In genomic region chr19:5388588-5389242, GRCm38 (mm10) we compare ENCODE assay signal across 8 mouse cellular contexts. TPM values are rescaled to one million over a fixed set of nuclear protein-coding genes. Genes with fewer than 3 reads are reported as not detected.
DNase-seq lines count a peak whose midpoint lies in the region; ATAC-seq and TF ChIP-seq lines count a peak whose summit lies in the region.

Gene Sart1, minus strand, starts transcription at chr19:5388703.

- H3K4me3 ChIP-seq in MEL (ENCODE audit: control insufficient read depth in 1 of 2, insufficient read depth in 1 of 2, low read depth in 2 of 2, low read length in 2 of 2) = peak within 1 kb of the TSS; percentile 70 to 92
- H3K4me3 ChIP-seq in cerebellum, adult 2 months (replicated peaks; ENCODE audit: insufficient read depth, low read depth, low read length) = peak within 1 kb of the TSS; percentile 98
- H3K4me3 ChIP-seq in forebrain, postnatal 0 days (ENCODE audit: low read depth, low read length) = peak within 1 kb of the TSS; percentile 99
- H3K4me3 ChIP-seq in lung, embryonic 15.5 days = peak within 1 kb of the TSS; percentile 100

- no peak for TF ChIP-seq CTCF in MEL (IDR thresholded peaks at IDR 0.05 in 2 of 3, conservative IDR thresholded peaks at IDR 0.05 in 1 of 3; ENCODE audit: control insufficient read depth in 1 of 3, insufficient read depth in 1 of 3, low read depth in 2 of 3, low read length in 3 of 3, poor library complexity in 1 of 3, severe bottlenecking in 1 of 3)
- no peak for TF ChIP-seq CTCF in cerebellum, adult 2 months (IDR thresholded peaks at IDR 0.05; ENCODE audit: borderline replicate concordance, insufficient read depth, low read depth, low read length)
- no peak for TF ChIP-seq CTCF in forebrain, postnatal 0 days (IDR thresholded peaks at IDR 0.05; ENCODE audit: low read depth)

- no peaks in the 10 kb centered on the region for H3K27me3 ChIP-seq in MEL (ENCODE audit: control insufficient read depth in 1 of 2, insufficient read depth in 2 of 2, low read length in 2 of 2)
- H3K27me3 ChIP-seq in cerebellum, adult 2 months (ENCODE audit: control insufficient read depth, insufficient read depth, low read length) = no peaks in the 10 kb centered on the region
- H3K27me3 ChIP-seq in forebrain, postnatal 0 days (ENCODE audit: insufficient read depth, low read length) = no peaks in the 10 kb centered on the region
- no peaks in the 10 kb centered on the region for H3K27me3 ChIP-seq in lung, embryonic 15.5 days

- peaks cover 3 to 26% of the 10 kb centered on the region in 2 experiments; a peak in 3 of 4 replicates for H3K4me1 ChIP-seq in MEL (ENCODE audit: control insufficient read depth in 1 of 2, insufficient read depth in 2 of 2, low read length in 2 of 2)
- peaks cover 16% of the 10 kb centered on the region for H3K4me1 ChIP-seq in cerebellum, adult 2 months (ENCODE audit: control insufficient read depth, insufficient read depth, low read length)
- peaks cover 19% of the 10 kb centered on the region for H3K4me1 ChIP-seq in forebrain, postnatal 0 days (ENCODE audit: insufficient read depth)
- peaks cover 40% of the 10 kb centered on the region for H3K4me1 ChIP-seq in lung, embryonic 15.5 days

- peak; percentile 98 for DNase-seq in MEL (ENCODE audit: low read depth, low spot score)
- DNase-seq in cerebellum, adult 2 months = peak; percentile 95 to 98
- peak; percentile 97 for DNase-seq in forebrain, postnatal 0 days
- DNase-seq in heart, postnatal 4 days = peak; percentile 96
- DNase-seq in layer of hippocampus, adult 8-10 months (ENCODE audit: low spot score in 2 of 2) = peak; percentile 94 to 96
- peak; percentile 95 for DNase-seq in ovary, adult 18-20 months (ENCODE audit: low spot score)
- peak; percentile 97 for DNase-seq in thymus, postnatal 0 days (ENCODE audit: low spot score)

- H3K4me2 ChIP-seq in forebrain, postnatal 0 days (ENCODE audit: low read depth) = peak within 1 kb of the TSS; percentile 81
- H3K4me2 ChIP-seq in lung, embryonic 15.5 days = peak within 1 kb of the TSS; percentile 82

- peak within 1 kb of the TSS; percentile 96 for H3K9ac ChIP-seq in MEL (ENCODE audit: control insufficient read depth, low read depth, low read length, poor library complexity, severe bottlenecking)
- H3K9ac ChIP-seq in forebrain, postnatal 0 days = peak within 1 kb of the TSS; percentile 94
- H3K9ac ChIP-seq in lung, embryonic 15.5 days = peak within 1 kb of the TSS; percentile 90

- TF ChIP-seq RAD21 in MEL (IDR thresholded peaks at IDR 0.05; ENCODE audit: low read depth, low read length) = no peak

- no peaks in the 10 kb centered on the region for H3K9me3 ChIP-seq in MEL (replicated peaks; ENCODE audit: insufficient read depth, low read length)
- no peaks in the 10 kb centered on the region for H3K9me3 ChIP-seq in forebrain, postnatal 0 days (ENCODE audit: low read length)
- H3K9me3 ChIP-seq in lung, embryonic 15.5 days = no peaks in the 10 kb centered on the region

- TF ChIP-seq EP300 in MEL (IDR thresholded peaks at IDR 0.05; ENCODE audit: low read depth in 1 of 2, low read length in 2 of 2) = no peak

- 2% methylated on average over 43 of the region's 43 CpGs for whole genome bisulfite sequencing in cerebellum, adult 2 months
- 3% methylated on average over 43 of the region's 43 CpGs for WGBS in forebrain, postnatal 0 days
- WGBS in lung, embryonic 15.5 days = 1% methylated on average over 43 of the region's 43 CpGs

- TF ChIP-seq POLR2A in MEL (IDR thresholded peaks at IDR 0.05; ENCODE audit: control insufficient read depth in 1 of 2, insufficient read depth in 1 of 2, low read depth in 1 of 2, low read length in 2 of 2, poor library complexity in 1 of 2) = peak; percentile 92 to 94
- peak; percentile 94 for TF ChIP-seq POLR2A in cerebellum, adult 2 months (IDR thresholded peaks at IDR 0.05; ENCODE audit: borderline replicate concordance, insufficient read depth, low read length)

- H3K36me3 ChIP-seq in MEL (ENCODE audit: control insufficient read depth in 1 of 2, insufficient read depth in 2 of 2, low read length in 2 of 2) = peaks cover 0 to 13% of the 10 kb centered on the region in 2 experiments; a peak in 2 of 4 replicates
- H3K36me3 ChIP-seq in forebrain, postnatal 0 days (ENCODE audit: insufficient read depth) = peaks cover 16% of the 10 kb centered on the region
- peaks cover 19% of the 10 kb centered on the region for H3K36me3 ChIP-seq in lung, embryonic 15.5 days

- peak within 1 kb of the TSS; percentile 98 for H3K27ac ChIP-seq in MEL (ENCODE audit: control insufficient read depth, low read depth, low read length)
- H3K27ac ChIP-seq in cerebellum, adult 2 months (ENCODE audit: insufficient read depth, low read length) = peak within 1 kb of the TSS; percentile 92
- peak within 1 kb of the TSS; percentile 91 for H3K27ac ChIP-seq in forebrain, postnatal 0 days (ENCODE audit: low read depth, low read length)
- peak within 1 kb of the TSS; percentile 82 for H3K27ac ChIP-seq in lung, embryonic 15.5 days

- ATAC-seq in forebrain, postnatal 0 days = peak; percentile 98
- ATAC-seq in lung, embryonic 15.5 days (ENCODE audit: borderline replicate concordance, extremely low read depth, low FRiP score, low TSS enrichment) = peak; percentile 95

- peaks cover 39% of the 10 kb centered on the region for H3K79me2 ChIP-seq in MEL (ENCODE audit: control insufficient read depth, insufficient read depth, low read length, poor library complexity)

TF ChIP-seq in MEL, 35 proteins besides CTCF, POLR2A, EP300 and RAD21:
- TF ChIP-seq BHLHE40 (IDR thresholded peaks at IDR 0.05; ENCODE audit: borderline replicate concordance, low read depth, low read length) (no peak), E2F4 (IDR thresholded peaks at IDR 0.05; ENCODE audit: borderline replicate concordance, low read depth, low read length) (peak; percentile 36; the same call in 1 of the 2 replicates), HCFC1 (IDR thresholded peaks at IDR 0.05; ENCODE audit: low read depth, low read length) (peak; percentile 96), MAX (IDR thresholded peaks at IDR 0.05; ENCODE audit: low read length) (no peak; the same call in 1 of the 2 replicates), USF1 (IDR thresholded peaks at IDR 0.05; ENCODE audit: low read depth, low read length) (peak; percentile 30; the same call in 1 of the 2 replicates), NRF1 (IDR thresholded peaks at IDR 0.05; ENCODE audit: insufficient read depth, low read depth, low read length, poor library complexity, severe bottlenecking) (peak; percentile 97), ZMIZ1 (IDR thresholded peaks at IDR 0.05; ENCODE audit: low read depth, low read length) (peak; percentile 82), SIN3A (IDR thresholded peaks at IDR 0.05; ENCODE audit: low read length) (peak; percentile 91), USF2 (IDR thresholded peaks at IDR 0.05; ENCODE audit: borderline replicate concordance in 1 of 2, insufficient read depth in 1 of 2, low read depth in 1 of 2, low read length in 2 of 2) (no peak), TBP (IDR thresholded peaks at IDR 0.05; ENCODE audit: low read depth, low read length) (peak; percentile 95), MAZ (IDR thresholded peaks at IDR 0.05; ENCODE audit: low read depth, low read length) (peak; percentile 59; the same call in 1 of the 2 replicates), UBTF (IDR thresholded peaks at IDR 0.05; ENCODE audit: borderline replicate concordance, insufficient read depth, low read depth, low read length) (no peak), TCF12 (IDR thresholded peaks at IDR 0.05; ENCODE audit: low read depth, low read length) (peak; percentile 89), ETS1 (IDR thresholded peaks at IDR 0.05; ENCODE audit: low read depth, low read length) (peak; percentile 37; the same call in 1 of the 2 replicates), POLR2AphosphoS2 (IDR thresholded peaks at IDR 0.05; ENCODE audit: low read length) (peak; percentile 77), MYB (IDR thresholded peaks at IDR 0.05; ENCODE audit: low read depth, low read length) (no peak), POLR2AphosphoS5 (IDR thresholded peaks at IDR 0.05; ENCODE audit: borderline replicate concordance, low read depth, low read length) (0 out of 2 replicates have a peak, but pooled peaks have one; percentile 52), ELF1 (IDR thresholded peaks at IDR 0.05; ENCODE audit: low read depth, low read length) (peak; percentile 97), NELFE (IDR thresholded peaks at IDR 0.05; ENCODE audit: low read depth, low read length) (peak; percentile 94), KAT2A (conservative IDR thresholded peaks at IDR 0.05; ENCODE audit: low read depth, low read length) (peak; percentile 86), GABPA (IDR thresholded peaks at IDR 0.05; ENCODE audit: low read depth, low read length) (no peak)

RNA-seq across cellular contexts. Expression of gene Sart1, which starts in this region (rescaled TPM):
- 114 and 117 TPM in 2 replicates for total RNA-seq in MEL (2012; rRNA removed)
- polyA plus RNA-seq in MEL (2012; ENCODE audit: insufficient read depth in 1 of 2, insufficient read length in 2 of 2, low read depth in 1 of 2, low replicate concordance in 2 of 2, missing spikeins in 1 of 2) = 100 to 1,000 TPM in 1 of 2 experiments, not detected in 1; 141 TPM
- polyA plus RNA-seq in cerebellum, adult 2 months (2012; rRNA removed) = 77.5 and 86.5 TPM in 2 replicates
- 49.2 and 55.1 TPM in 2 replicates for total RNA-seq in forebrain, postnatal 0 days (2014; rRNA removed)
- polyA plus RNA-seq in forebrain, postnatal 0 days (2015; fragmentation: Nextera tagmentation; extraction: Ambion mirVana) = 38.8 and 53.5 TPM in 2 replicates
- total RNA-seq in heart, postnatal 4 days (2021) = 10 to 100 TPM; 52.6 to 54.1 TPM
- total RNA-seq in layer of hippocampus, adult 8-10 months (2022) = 100 to 1,000 TPM; 103 to 120 (median 114) TPM
- 67.1 and 81.7 TPM in 2 replicates for polyA plus RNA-seq in lung, embryonic 15.5 days (2015; fragmentation: Nextera tagmentation; extraction: Ambion mirVana)
- polyA plus RNA-seq in thymus, postnatal 0 days (2015; fragmentation: Nextera tagmentation; extraction: Ambion mirVana) = 73.4 and 84.2 TPM in 2 replicates

Comparison
In these comparisons a context has a peak if more than half of its experiments do, and no peak if none do; other contexts are left out.
1. Peak in every context shown above with its lines: DNase-seq, ATAC-seq, H3K4me3 ChIP-seq and H3K27ac ChIP-seq.